Mouse (Mus musculus): Measurements from ENCODE around the gene Trip6.

- TF ChIP-seq CTCF (IDR thresholded peaks at IDR 0.05; ENCODE audit: borderline replicate concordance, insufficient read depth, low read depth, low read length) (no peak), POLR2A (IDR thresholded peaks at IDR 0.05; ENCODE audit: borderline replicate concordance, insufficient read depth, low read length) (no peak)
Observed at GRCm38 (mm10) chr5:137315084-137315903, 1.1 kb upstream of the Trip6 start.

Measured in cerebellum, adult 2 months (tissue).